Mouse (Mus musculus): Measurements from ENCODE around the gene Hbp1.

- TF ChIP-seq GATA1 (IDR thresholded peaks at IDR 0.05; ENCODE audit: low read length) (no peak), TAL1 (IDR thresholded peaks at IDR 0.05; ENCODE audit: low read length) (no peak)
These were observed 25.0 kb downstream of the Hbp1 start for GRCm38 (mm10) chr12:31925343-31925742.

Data from erythroblast, embryonic 14.5 days (primary cell).